Mouse (Mus musculus) lung, embryonic 16.5 days (tissue): Measurements from ENCODE around the gene Hsd17b14. TPM values are rescaled to one million over a fixed set of nuclear protein-coding genes. Genes with fewer than 3 reads are reported as not detected.

Source experiments
- ATAC-seq: fragments of 200-750 bp; cut with Nextera tagmentation; 2 replicates; pipeline ENCODE4 v1.8.0; 2017; ENCODE audit warnings: low read depth, mild to moderate bottlenecking, moderate library complexity
- H3K27ac ChIP-seq: fragments of 300-500 bp; sonication (generic); 2 replicates; pipeline ENCODE4 v1.5.1; 2014; ENCODE audit warnings: mild to moderate bottlenecking, control low read depth, low read length
- H3K27me3 ChIP-seq: fragments of 300-500 bp; sonication (generic); 2 replicates; pipeline ENCODE4 v1.6.1; 2014; ENCODE audit warnings: low read depth, low read length, mixed read lengths; ENCODE audit not compliant: control insufficient read depth, insufficient read depth
- H3K36me3 ChIP-seq: fragments of 300-500 bp; sonication (generic); 2 replicates; pipeline ENCODE4 v1.6.1; 2014; ENCODE audit warnings: low read length; ENCODE audit not compliant: control insufficient read depth, insufficient read depth
- H3K4me1 ChIP-seq: fragments of 300-500 bp; sonication (generic); replicated peaks from 2 replicates; pipeline ENCODE4 v1.6.1; 2014; ENCODE audit warnings: low read length, mixed read lengths; ENCODE audit not compliant: control insufficient read depth, insufficient read depth
- H3K4me2 ChIP-seq: fragments of 300-500 bp; sonication (generic); 2 replicates; pipeline ENCODE4 v1.6.1; 2014; ENCODE audit warnings: low read depth, low read length, control low read depth
- H3K4me3 ChIP-seq: fragments of 300-500 bp; sonication (generic); 2 replicates; pipeline ENCODE4 v1.5.1; 2014; ENCODE audit warnings: mild to moderate bottlenecking, low read length, control low read depth
- H3K9ac ChIP-seq: fragments of 300-500 bp; sonication (generic); 2 replicates; pipeline ENCODE4 v1.6.1; 2014; ENCODE audit warnings: low read length, control low read depth
- H3K9me3 ChIP-seq: fragments of 300-500 bp; sonication (generic); 2 replicates; pipeline ENCODE4 v1.6.1; 2016; ENCODE audit warnings: low read length; ENCODE audit not compliant: control insufficient read depth
- WGBS: fragments of 180-500 bp; shearing (Covaris S2); extraction: QIAGEN DNeasy Blood & Tissue Kit; methylation state at CpG from one replicate; pipeline ENCODE4 v1.1.7; 2014; 5-methylcytosine and 5-hydroxymethylcytosine counted together
- polyA plus RNA-seq: library from polyadenylated mRNA; unstranded; fragments of >200 nt; fragmentation: Nextera tagmentation; extraction: Ambion mirVana; gene quantifications from 2 replicates; pipeline ENCODE4 v1.2.1, GENCODE M21; 2015

Gene Hsd17b14
- polyA plus RNA-seq, 1 experiment from 2014 or later = 0.72 TPM

- 16% methylated on average over 17 of the region's 17 CpGs for WGBS
- no peaks in the 10 kb centered on the region for H3K27me3 ChIP-seq
- H3K4me2 ChIP-seq = peak overlapping the region; percentile 39
- no peaks in the 10 kb centered on the region for H3K36me3 ChIP-seq
- no peaks in the 10 kb centered on the region for H3K9me3 ChIP-seq
- peak overlapping the region; percentile 37; the same call in 1 of the 2 replicates for H3K9ac ChIP-seq
- H3K27ac ChIP-seq = no peak overlapping the region
- H3K4me3 ChIP-seq = no peak overlapping the region; the same call in 1 of the 2 replicates
- H3K4me1 ChIP-seq = peaks cover 9% of the 10 kb centered on the region
- peak; percentile 72 for ATAC-seq
Measured at GRCm38 (mm10) chr7:45560843-45561623, 6.3 kb downstream of the Hsd17b14 start.

- Histone ChIP-seq H3K4me1 (peaks cover 9% of the 10 kb centered on the region), H3K4me3 (no peak overlapping the region; the same call in 1 of the 2 replicates), H3K4me2 (peak overlapping the region; percentile 39), H3K27ac (no peak overlapping the region), H3K9ac (peak overlapping the region; percentile 37; the same call in 1 of the 2 replicates), H3K9me3 (no peaks in the 10 kb centered on the region), H3K36me3 (no peaks in the 10 kb centered on the region), H3K27me3 (no peaks in the 10 kb centered on the region)
- WGBS = 39% methylated on average over 12 of the region's 12 CpGs
- peak; percentile 27 for ATAC-seq
Measured at GRCm38 (mm10) chr7:45561624-45562520, 7.2 kb downstream of the Hsd17b14 start.

- Histone ChIP-seq H3K4me3 (no peak overlapping the region), H3K9ac (no peak overlapping the region), H3K27ac (no peak overlapping the region), H3K4me2 (no peak overlapping the region), H3K4me1 (peaks cover 23% of the 10 kb centered on the region), H3K36me3 (no peaks in the 10 kb centered on the region), H3K9me3 (no peaks in the 10 kb centered on the region), H3K27me3 (no peaks in the 10 kb centered on the region)
- ATAC-seq = no peak
- 53% methylated on average over 2 of the region's 2 CpGs for WGBS
Measured at GRCm38 (mm10) chr7:45564811-45565210, 10.1 kb downstream of the Hsd17b14 start.

GRCm38 (mm10) chr7:45565446-45565845 is 10.8 kb downstream of the Hsd17b14 start:
- H3K9me3 ChIP-seq = no peaks in the 10 kb centered on the region
- ATAC-seq = no peak
- H3K9ac ChIP-seq = no peak overlapping the region
- H3K36me3 ChIP-seq = no peaks in the 10 kb centered on the region
- no peaks in the 10 kb centered on the region for H3K27me3 ChIP-seq
- 87% methylated on average over 9 of the region's 9 CpGs for WGBS
- H3K4me1 ChIP-seq = peaks cover 25% of the 10 kb centered on the region
- H3K4me3 ChIP-seq = no peak overlapping the region
- H3K27ac ChIP-seq = no peak overlapping the region
- no peak overlapping the region for H3K4me2 ChIP-seq

GRCm38 (mm10) chr7:45567112-45567779 is 12.6 kb downstream of the Hsd17b14 start:
- H3K9me3 ChIP-seq = no peaks in the 10 kb centered on the region
- peak overlapping the region; percentile 58 for H3K9ac ChIP-seq
- peak overlapping the region; percentile 77 for H3K27ac ChIP-seq
- no peak overlapping the region for H3K4me3 ChIP-seq
- no peaks in the 10 kb centered on the region for H3K27me3 ChIP-seq
- no peak for ATAC-seq
- H3K4me1 ChIP-seq = peaks cover 30% of the 10 kb centered on the region
- H3K36me3 ChIP-seq = no peaks in the 10 kb centered on the region
- WGBS = 64% methylated on average over 8 of the region's 8 CpGs
- H3K4me2 ChIP-seq = peak overlapping the region; percentile 65

- Histone ChIP-seq H3K4me3 (peak overlapping the region; percentile 53), H3K36me3 (no peaks in the 10 kb centered on the region), H3K27me3 (no peaks in the 10 kb centered on the region), H3K4me2 (peak overlapping the region; percentile 65), H3K9me3 (no peaks in the 10 kb centered on the region), H3K9ac (peak overlapping the region; percentile 59), H3K27ac (peak overlapping the region; percentile 77), H3K4me1 (peaks cover 30% of the 10 kb centered on the region)
- WGBS = 1% methylated on average over 24 of the region's 24 CpGs
- peak; percentile 96 for ATAC-seq
Measured at GRCm38 (mm10) chr7:45567780-45568516, 13.3 kb downstream of the Hsd17b14 start.

GRCm38 (mm10) chr7:45568601-45569473 is 14.1 kb downstream of the Hsd17b14 start:
- peak overlapping the region; percentile 65 for H3K4me2 ChIP-seq
- peak; percentile 10; the same call in 1 of the 2 replicates for ATAC-seq
- peak overlapping the region; percentile 53 for H3K4me3 ChIP-seq
- peak overlapping the region; percentile 77 for H3K27ac ChIP-seq
- no peaks in the 10 kb centered on the region for H3K27me3 ChIP-seq
- H3K36me3 ChIP-seq = no peaks in the 10 kb centered on the region
- 71% methylated on average over 10 of the region's 10 CpGs for WGBS
- peak overlapping the region; percentile 59 for H3K9ac ChIP-seq
- peaks cover 30% of the 10 kb centered on the region for H3K4me1 ChIP-seq
- H3K9me3 ChIP-seq = no peaks in the 10 kb centered on the region
